In genomic region chr11:35998048-35998447, GRCm38 (mm10) we compare ENCODE assay signal across 22 mouse cellular contexts.
"Had no signal": no experiment of that assay in that cellular context is flagged by ENCODE, and none has a peak within 500 bp of the region (broad histone marks: within the 10 kb centered on the region; RNA-seq: fewer than 3 reads in every experiment).

No protein-coding gene starts in this region.

- H3K4me3 ChIP-seq: gastrocnemius, adult 2 months; heart, embryonic 13.5 days; heart, embryonic 15.5 days; hindbrain, embryonic 13.5 days; hindbrain, embryonic 15.5 days; intestine, embryonic 15.5 days; limb, embryonic 12.5 days; liver, embryonic 13.5 days; liver, embryonic 15.5 days had no signal

- H3K36me3 ChIP-seq: heart, embryonic 13.5 days; heart, embryonic 15.5 days; hindbrain, embryonic 13.5 days; hindbrain, embryonic 15.5 days; intestine, embryonic 15.5 days; limb, embryonic 12.5 days; liver, embryonic 13.5 days; liver, embryonic 15.5 days had no signal

- H3K27me3 ChIP-seq: hindbrain, embryonic 15.5 days; intestine, embryonic 15.5 days had no signal

- DNase-seq: gastrocnemius, adult 2 months; gastrocnemius, postnatal 10 days; gastrocnemius, postnatal 25 days; heart, adult 18-20 months; heart, postnatal 14 days; heart, postnatal 36 days; kidney, adult 18-20 months; kidney, adult 8-10 months; kidney, postnatal 10 days; kidney, postnatal 36 days; layer of hippocampus, adult 9-11 months; layer of hippocampus, postnatal 36 days; left cerebral cortex, postnatal 4 days; liver; liver, embryonic 13.5 days had no signal

- H3K27ac ChIP-seq: gastrocnemius, adult 2 months; heart, embryonic 13.5 days; heart, embryonic 15.5 days; hindbrain, embryonic 13.5 days; hindbrain, embryonic 15.5 days; intestine, embryonic 15.5 days; limb, embryonic 12.5 days; liver, embryonic 13.5 days; liver, embryonic 15.5 days had no signal

- H3K9me3 ChIP-seq: heart, embryonic 13.5 days; heart, embryonic 15.5 days; hindbrain, embryonic 13.5 days; hindbrain, embryonic 15.5 days; intestine, embryonic 15.5 days; limb, embryonic 12.5 days; liver, embryonic 13.5 days; liver, embryonic 15.5 days had no signal
